In the genomic region with DNA sequence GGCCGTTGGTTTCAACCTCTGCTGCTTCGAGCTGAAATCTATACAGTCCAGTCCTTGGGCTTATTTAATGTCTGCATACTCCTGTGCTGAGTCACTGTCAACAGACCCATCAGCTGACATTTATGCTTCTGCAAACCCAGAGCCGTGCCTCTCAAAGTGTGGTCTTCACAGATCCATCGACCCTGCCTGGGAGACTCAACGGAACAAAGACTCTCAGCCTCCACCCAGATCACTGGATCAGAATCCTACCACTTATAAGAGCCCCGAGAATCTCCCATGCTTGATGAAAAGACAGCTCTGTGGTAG, we compare ENCODE assay signal across 14 mouse cellular contexts. TPM values are rescaled to one million over a fixed set of nuclear protein-coding genes. Genes with fewer than 3 reads are reported as not detected.
DNase-seq lines count a peak whose midpoint lies in the region; ATAC-seq and TF ChIP-seq lines count a peak whose summit lies in the region.
"Had no signal": no experiment of that assay in that cellular context is flagged by ENCODE, and none has a peak within 500 bp of the region (broad histone marks: within the 10 kb centered on the region; RNA-seq: fewer than 3 reads in every experiment).

No protein-coding gene starts in this region.

- H3K79me2 ChIP-seq in myocyte (ENCODE audit: control insufficient read depth, insufficient read depth), result no peaks in the 10 kb centered on the region

- H3K27me3 ChIP-seq in heart, embryonic 14.5 days (ENCODE audit: control insufficient read depth, insufficient read depth, low read length), result no peaks in the 10 kb centered on the region
- no peaks in the 10 kb centered on the region for H3K27me3 ChIP-seq in liver, embryonic 14.5 days (ENCODE audit: control insufficient read depth, insufficient read depth, low read length)
- no peaks in the 10 kb centered on the region for H3K27me3 ChIP-seq in myocyte (ENCODE audit: control insufficient read depth, insufficient read depth, insufficient read length)
- H3K27me3 ChIP-seq: limb, embryonic 15.5 days had no signal

- no peaks in the 10 kb centered on the region for H3K9me3 ChIP-seq in heart, embryonic 14.5 days (ENCODE audit: control insufficient read depth, low read length)
- H3K9me3 ChIP-seq in liver, embryonic 14.5 days (ENCODE audit: control insufficient read depth, low read length), result no peaks in the 10 kb centered on the region
- H3K9me3 ChIP-seq: limb, embryonic 15.5 days had no signal

- TF ChIP-seq POLR2A in bone marrow macrophage, adult 2 months (IDR thresholded peaks at IDR 0.05; ENCODE audit: borderline replicate concordance, low read depth, low read length), result no peak
- TF ChIP-seq POLR2A in myocyte (IDR thresholded peaks at IDR 0.05; ENCODE audit: insufficient read length, low read depth), result no peak

- ATAC-seq in heart, embryonic 14.5 days (ENCODE audit: insufficient number of reproducible peaks, insufficient read depth, low FRiP score, low read depth), result no peak
- ATAC-seq in liver, embryonic 14.5 days (ENCODE audit: insufficient read depth), result no peak
- ATAC-seq: hindbrain, postnatal 0 days had no signal

- no peak overlapping the region for H3K4me3 ChIP-seq in heart, embryonic 14.5 days (ENCODE audit: control insufficient read depth in 1 of 2, insufficient read depth in 1 of 2, low read depth in 1 of 2, low read length in 2 of 2)
- no peak overlapping the region for H3K4me3 ChIP-seq in liver, embryonic 14.5 days (ENCODE audit: insufficient read depth in 1 of 2, low read depth in 2 of 2, low read length in 2 of 2)
- no peak overlapping the region for H3K4me3 ChIP-seq in bone marrow macrophage, adult 2 months (ENCODE audit: insufficient read depth, low read length)
- no peak overlapping the region for H3K4me3 ChIP-seq in myocyte
- H3K4me3 ChIP-seq: limb, embryonic 15.5 days had no signal

- H3ac ChIP-seq in myocyte (ENCODE audit: control insufficient read depth, insufficient read length), result no peak overlapping the region

- DNase-seq in heart, adult 9 months (ENCODE audit: low spot score in 2 of 2), result no peak
- no peak for DNase-seq in liver, embryonic 14.5 days (ENCODE audit: low read depth in 3 of 3, low spot score in 3 of 3)
- no peak for DNase-seq in liver
- DNase-seq in cerebellum, postnatal 36 days, result no peak
- DNase-seq in layer of hippocampus, postnatal 14 days (ENCODE audit: low spot score in 2 of 2), result no peak
- DNase-seq: thymus, adult 18-20 months had no signal

- H3K4me1 ChIP-seq in heart, embryonic 14.5 days (ENCODE audit: control insufficient read depth in 2 of 2, insufficient read depth in 2 of 2, low read length in 2 of 2), result peaks cover 52 to 75% of the 10 kb centered on the region in 2 experiments
- peaks cover 28 to 46% of the 10 kb centered on the region in 2 experiments for H3K4me1 ChIP-seq in liver, embryonic 14.5 days (replicated peaks; ENCODE audit: control insufficient read depth in 2 of 2, insufficient read depth in 2 of 2, low read length in 1 of 2)
- peaks cover 46% of the 10 kb centered on the region for H3K4me1 ChIP-seq in bone marrow macrophage, adult 2 months (ENCODE audit: control insufficient read depth, insufficient read depth, low read length)

- no peaks in the 10 kb centered on the region for H3K36me3 ChIP-seq in heart, embryonic 14.5 days (ENCODE audit: control insufficient read depth, insufficient read depth, low read length)
- H3K36me3 ChIP-seq in liver, embryonic 14.5 days (replicated peaks; ENCODE audit: control insufficient read depth, insufficient read depth, low read depth), result no peaks in the 10 kb centered on the region
- no peaks in the 10 kb centered on the region for H3K36me3 ChIP-seq in myocyte (ENCODE audit: control insufficient read depth, insufficient read depth)
- H3K36me3 ChIP-seq: limb, embryonic 15.5 days had no signal

- TF ChIP-seq EP300 in liver, embryonic 14.5 days (IDR thresholded peaks at IDR 0.05; ENCODE audit: low read depth), result no peak

- H3K27ac ChIP-seq in heart, embryonic 14.5 days (replicated peaks in 1 of 2; ENCODE audit: control insufficient read depth in 1 of 2, insufficient read depth in 1 of 2, low read depth in 2 of 2, low read length in 2 of 2), result peak overlapping the region; percentile 38 to 39; a peak in 2 of 4 replicates
- H3K27ac ChIP-seq in liver, embryonic 14.5 days, result no peak overlapping the region
- H3K27ac ChIP-seq in bone marrow macrophage, adult 2 months (ENCODE audit: insufficient read depth, low read depth, low read length), result peak overlapping the region; percentile 82
- H3K27ac ChIP-seq: hindbrain, postnatal 0 days; limb, embryonic 15.5 days had no signal

- 35% methylated on average over 6 of the region's 6 CpGs for WGBS in heart, embryonic 14.5 days
- 29% methylated on average over 6 of the region's 6 CpGs for WGBS in liver, embryonic 14.5 days (ENCODE audit: insufficient replicate concordance)

- no peak overlapping the region for H3K4me2 ChIP-seq in heart, embryonic 14.5 days (ENCODE audit: low read length)
- no peak overlapping the region for H3K4me2 ChIP-seq in liver, embryonic 14.5 days (ENCODE audit: low read depth)
- H3K4me2 ChIP-seq in myocyte (ENCODE audit: low read depth), result peak overlapping the region; percentile 49
- H3K4me2 ChIP-seq: limb, embryonic 15.5 days had no signal

- H3K9ac ChIP-seq in heart, embryonic 14.5 days (ENCODE audit: low read length), result peak overlapping the region; percentile 31; the same call in 1 of the 2 replicates
- H3K9ac ChIP-seq in liver, embryonic 14.5 days (replicated peaks), result 0 out of 2 replicates have a peak overlapping the region, but pooled peaks have one; percentile 6
- H3K9ac ChIP-seq: limb, embryonic 15.5 days had no signal

- no peak for TF ChIP-seq CTCF in liver, embryonic 14.5 days (IDR thresholded peaks at IDR 0.05; ENCODE audit: low read depth)
- TF ChIP-seq CTCF in bone marrow macrophage, adult 2 months (IDR thresholded peaks at IDR 0.05; ENCODE audit: low read depth, low read length), result no peak

TF ChIP-seq in myocyte, 11 proteins besides CTCF, POLR2A, EP300 and RAD21:
- TF ChIP-seq CEBPB (IDR thresholded peaks at IDR 0.05; ENCODE audit: insufficient read depth, poor library complexity, severe bottlenecking) (no peak), USF1 (IDR thresholded peaks at IDR 0.05; ENCODE audit: low read depth) (peak; percentile 43), TCF12 (IDR thresholded peaks at IDR 0.05; ENCODE audit: insufficient read depth, poor library complexity, severe bottlenecking) (no peak), E2F4 (IDR thresholded peaks at IDR 0.05; ENCODE audit: insufficient read depth) (no peak)
TF ChIP-seq in myocyte: peak in this region for 1.

RNA-seq across cellular contexts. Expression of gene Tex44, which starts 11.8 kb away (rescaled TPM):
- not detected in 2 replicates for polyA plus RNA-seq in heart, embryonic 14.5 days (2014; fragmentation: Nextera tagmentation; extraction: Ambion mirVana)
- not detected in 2 replicates for polyA plus RNA-seq in liver, embryonic 14.5 days (2012; rRNA removed)
- polyA plus RNA-seq in liver, embryonic 14.5 days (2014; fragmentation: Nextera tagmentation; extraction: Ambion mirVana), result not detected in 2 replicates
- polyA plus RNA-seq in bone marrow macrophage, adult 2 months (2012; ENCODE audit: insufficient read depth, insufficient read length, missing spikeins), result not detected in 2 replicates
- polyA plus RNA-seq in myocyte (2012; fragmentation: generic; extraction: Trizol), result not detected
- total RNA-seq in layer of hippocampus, postnatal 14 days (2021), result not detected
- total RNA-seq: hindbrain, postnatal 0 days; layer of hippocampus, adult 8-10 months; monocyte, adult 5-6 weeks had no signal
- polyA plus RNA-seq: embryonic facial prominence, embryonic 11.5 days; hindbrain, postnatal 0 days; limb, embryonic 15.5 days had no signal

RNA-seq across cellular contexts. Expression of gene Nmur1, which starts 11.9 kb away (rescaled TPM):
- not detected in 2 replicates for polyA plus RNA-seq in heart, embryonic 14.5 days (2014; fragmentation: Nextera tagmentation; extraction: Ambion mirVana)
- polyA plus RNA-seq in liver, embryonic 14.5 days (2012; rRNA removed), result not detected in 2 replicates
- not detected in 2 replicates for polyA plus RNA-seq in liver, embryonic 14.5 days (2014; fragmentation: Nextera tagmentation; extraction: Ambion mirVana)
- not detected in 2 replicates for polyA plus RNA-seq in bone marrow macrophage, adult 2 months (2012; ENCODE audit: insufficient read depth, insufficient read length, missing spikeins)
- not detected for polyA plus RNA-seq in myocyte (2012; fragmentation: generic; extraction: Trizol)
- not detected for total RNA-seq in layer of hippocampus, postnatal 14 days (2021)
- total RNA-seq: layer of hippocampus, adult 8-10 months; monocyte, adult 5-6 weeks had no signal
- polyA plus RNA-seq: embryonic facial prominence, embryonic 11.5 days; limb, embryonic 15.5 days had no signal
